Mouse (Mus musculus) CD4-positive helper T cell, adult 2 months (primary cell): ENCODE data around the gene Slc6a4.
"Not testable (repeated sequence)": the region's sequence is repeated elsewhere in the genome, so short reads cannot be mapped to it uniquely, and the experiment has no call there.

Source experiments
- DNase-seq: peaks from one replicate; pipeline ENCODE4 v3.0.0-alpha.2; 2012; ENCODE audit warnings: low read depth, missing footprints, low spot score

The Slc6a4 gene

DNA sequence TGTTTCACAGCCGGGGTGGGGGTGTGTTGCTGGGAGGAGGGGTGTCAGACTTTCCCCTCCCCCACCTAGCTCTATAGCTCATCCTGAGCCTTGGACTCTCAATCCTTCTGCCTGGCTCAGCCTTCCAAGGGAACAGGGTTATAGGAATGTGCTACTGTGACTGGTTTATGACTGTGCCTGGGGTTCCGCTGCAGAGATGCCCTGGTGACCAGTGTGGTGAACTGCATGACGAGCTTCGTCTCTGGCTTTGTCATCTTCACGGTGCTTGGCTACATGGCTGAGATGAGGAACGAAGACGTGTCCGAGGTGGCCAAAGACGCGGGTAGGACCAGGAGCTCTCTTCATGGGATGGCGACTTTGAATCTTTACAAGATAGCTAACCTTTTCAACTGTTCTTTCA lies 19.6 kb downstream of the Slc6a4 start:
- DNase-seq, result no peak

DNA sequence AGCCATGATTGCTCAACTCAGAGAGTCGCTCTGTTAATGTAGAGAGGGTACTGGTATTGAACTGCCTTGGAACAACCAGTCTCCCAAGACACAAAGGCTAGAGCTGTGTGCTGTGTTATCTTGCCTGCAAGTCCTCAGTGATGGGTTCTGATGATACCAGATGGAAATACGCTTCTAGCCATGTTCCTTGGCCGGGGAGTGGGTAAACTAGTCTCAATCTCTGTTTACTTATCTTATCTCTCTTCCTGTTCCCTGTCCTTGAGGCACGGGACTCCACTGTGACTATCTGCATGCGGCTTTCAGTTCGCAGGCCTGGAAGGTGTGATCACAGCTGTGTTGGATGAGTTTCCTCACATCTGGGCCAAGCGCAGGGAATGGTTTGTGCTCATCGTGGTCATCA lies 21.1 kb downstream of the Slc6a4 start:
- no peak for DNase-seq

DNA sequence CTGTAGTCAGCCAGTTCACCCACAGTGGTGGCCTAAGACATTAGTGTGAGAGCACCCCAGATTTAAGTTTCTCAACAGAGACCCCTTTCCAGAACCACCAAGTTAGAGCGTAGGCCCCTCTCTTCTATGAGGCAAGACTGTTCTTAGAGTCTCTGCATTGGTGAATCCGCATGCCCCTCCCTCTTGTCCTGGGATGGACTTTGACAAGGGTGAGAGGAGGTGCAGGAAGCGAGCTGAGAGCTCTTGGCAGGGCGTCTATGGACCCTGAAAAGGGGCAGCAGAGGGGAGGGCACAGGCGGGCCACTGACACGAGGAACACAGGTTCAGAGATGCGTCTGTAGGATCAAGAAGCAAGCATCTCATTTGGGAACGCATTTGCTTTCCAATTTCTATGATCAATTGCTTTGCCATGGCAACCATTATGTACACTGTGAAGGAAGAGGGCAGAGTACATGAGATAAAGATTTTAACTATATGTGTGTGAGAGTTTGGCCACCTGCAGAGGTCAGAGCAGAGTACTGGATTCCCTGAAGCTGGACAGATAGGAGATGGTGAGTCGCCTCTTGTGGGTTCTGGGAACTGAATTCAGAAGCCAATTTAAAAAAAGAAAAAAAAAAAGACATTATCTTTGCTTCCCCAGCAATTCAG lies 23.5 kb downstream of the Slc6a4 start:
- DNase-seq, result no peak

DNA sequence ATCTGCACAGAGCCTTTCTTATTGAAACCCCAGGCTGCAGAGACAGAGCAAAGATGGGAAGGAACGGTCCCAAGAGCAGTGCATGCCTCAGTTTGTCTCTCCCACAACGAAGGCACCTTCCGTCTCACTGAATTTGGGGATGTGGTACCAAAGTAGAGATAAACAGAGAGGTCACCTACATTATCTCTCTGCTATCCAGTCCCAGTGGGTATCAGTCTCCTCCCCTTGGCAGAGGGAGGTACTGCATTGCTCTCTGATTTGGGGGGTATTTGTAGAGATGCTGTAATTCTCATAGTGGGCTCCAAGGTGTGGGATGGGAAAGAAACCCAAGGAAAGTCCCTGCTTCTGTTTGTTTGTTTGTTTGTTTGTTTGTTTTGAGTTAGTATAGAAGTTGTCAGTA lies 28.2 kb downstream of the Slc6a4 start:
- DNase-seq, result no peak

DNA sequence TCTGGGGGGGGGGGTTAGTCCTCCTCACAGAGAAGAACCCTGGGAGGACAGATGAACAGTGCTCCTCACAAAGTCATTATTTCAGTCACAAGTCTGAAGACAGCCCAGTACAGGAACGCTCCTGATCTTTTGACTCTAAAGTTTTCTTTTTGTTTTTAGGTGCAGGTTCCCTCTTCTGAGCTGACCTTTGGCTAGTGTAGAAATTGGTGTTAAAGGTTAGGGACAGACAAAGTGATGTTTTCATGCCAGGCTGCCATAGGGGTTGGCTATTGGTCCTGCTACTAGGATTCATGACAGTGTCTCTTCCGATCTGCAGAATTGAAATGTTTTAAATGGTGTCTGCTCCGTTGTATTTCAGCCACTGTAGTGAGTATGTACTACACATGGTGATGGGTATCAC lies 29.8 kb downstream of the Slc6a4 start:
- DNase-seq, result no peak

DNA sequence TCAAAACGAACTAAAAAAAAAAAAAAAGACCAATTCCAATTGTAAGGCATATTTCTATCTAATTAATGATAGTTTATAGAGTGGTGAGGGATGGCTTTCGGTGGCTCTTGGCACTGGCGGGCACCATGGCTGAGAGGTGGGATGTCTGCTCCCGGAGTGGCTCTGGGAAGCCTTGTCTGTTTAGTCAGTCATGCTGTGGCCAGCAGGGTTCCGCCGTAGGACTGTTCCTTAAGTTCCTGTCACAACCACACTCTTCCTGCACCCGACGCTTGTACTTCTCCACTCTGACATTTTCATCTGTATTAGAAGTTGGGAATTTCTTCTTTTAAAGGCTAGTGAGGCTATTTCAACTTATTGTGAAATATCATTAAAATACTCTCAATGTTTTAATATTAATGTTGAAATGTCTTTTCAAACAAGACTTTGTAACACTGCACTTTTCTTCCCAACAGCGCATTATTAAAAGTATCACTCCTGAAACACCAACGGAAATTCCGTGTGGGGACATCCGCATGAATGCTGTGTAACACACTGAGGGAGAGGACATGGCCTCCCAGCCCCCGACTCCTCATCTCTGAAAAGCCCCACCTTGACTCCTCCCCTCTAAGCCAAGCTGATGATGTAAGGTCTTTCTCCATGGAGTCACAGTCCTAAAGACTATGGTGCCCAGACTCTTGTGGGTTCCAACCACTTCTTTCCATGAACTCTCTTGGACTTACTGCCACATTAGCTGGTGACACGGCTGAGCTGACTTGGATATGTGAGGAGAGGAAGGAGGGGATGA lies 32.9 kb downstream of the Slc6a4 start:
- no peak for DNase-seq

DNA sequence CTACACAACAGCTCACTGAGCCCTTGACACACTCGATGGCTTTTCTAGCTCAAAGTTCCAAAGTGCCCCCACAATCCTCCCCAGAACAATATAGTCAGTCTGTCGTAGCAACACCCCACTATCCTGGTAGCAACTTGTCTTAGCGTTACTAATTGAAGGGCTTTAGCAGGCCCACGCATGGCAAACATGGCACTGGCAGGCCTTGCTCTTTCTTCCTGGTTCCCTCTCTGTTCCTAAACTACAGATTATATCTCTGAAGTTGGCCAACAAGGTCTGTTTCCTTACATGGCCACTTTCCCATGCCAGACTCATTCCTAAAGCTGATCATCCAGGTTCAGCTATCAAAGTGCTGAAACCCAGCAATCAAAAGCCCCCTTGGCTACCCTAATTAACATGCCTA lies 43.5 kb downstream of the Slc6a4 start:
- DNase-seq, result no peak

DNA sequence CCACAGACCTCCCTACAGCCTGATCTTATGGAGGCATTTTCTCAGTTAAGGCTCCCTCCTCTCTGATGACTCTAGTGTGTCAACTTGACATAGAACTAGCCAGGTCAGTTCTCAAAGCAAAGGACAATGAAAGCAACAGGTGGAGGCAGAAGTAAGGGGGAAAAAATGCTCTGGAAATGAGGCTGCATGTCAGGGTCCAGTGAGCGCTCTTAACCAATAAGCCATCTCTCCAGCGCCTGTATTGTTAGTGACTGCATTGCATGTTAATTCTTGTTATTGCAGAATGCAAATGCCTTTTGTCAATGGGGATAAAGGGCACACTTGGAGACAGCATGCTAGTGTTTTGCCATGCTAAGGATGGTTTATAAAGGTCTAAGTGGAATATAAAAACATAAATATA lies 44.4 kb downstream of the Slc6a4 start:
- no peak for DNase-seq

DNA sequence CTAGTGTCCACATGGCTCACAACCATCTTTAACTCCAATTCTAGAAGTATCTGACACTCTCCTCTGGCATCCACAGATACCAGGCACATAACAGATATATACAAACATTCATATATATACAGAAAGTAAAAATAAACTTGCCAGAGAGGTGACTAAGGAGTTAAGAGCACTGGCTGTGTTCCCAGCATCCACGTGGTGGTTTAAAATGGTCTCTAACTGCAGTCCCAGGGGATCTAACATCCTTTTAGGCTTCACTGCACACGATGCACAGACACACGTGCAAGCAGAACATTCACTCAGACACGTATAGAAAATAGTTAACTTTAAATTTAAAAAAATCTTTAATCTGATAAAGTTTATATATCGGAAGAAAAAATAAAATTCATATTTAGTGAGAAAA lies 63.5 kb downstream of the Slc6a4 start:
- no peak for DNase-seq

DNA sequence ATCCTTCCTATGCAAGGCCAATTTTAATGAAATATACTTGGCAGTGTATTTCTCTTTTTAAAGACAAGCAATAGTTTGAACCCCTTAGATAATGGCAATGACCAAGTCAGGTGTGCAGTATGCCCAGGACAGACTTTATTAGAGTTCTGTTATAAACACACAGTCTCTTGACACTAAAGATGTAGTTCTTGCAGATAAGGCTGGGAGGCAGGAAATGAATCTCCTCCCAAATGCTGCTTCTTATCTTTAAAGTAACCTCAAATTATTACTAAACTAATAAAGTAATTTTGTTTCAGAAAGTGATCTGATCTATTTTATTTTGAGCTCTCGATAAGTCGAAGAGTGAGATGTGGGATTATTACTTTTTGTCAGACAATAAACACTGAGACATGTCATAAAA lies 65.0 kb downstream of the Slc6a4 start:
- DNase-seq, result no peak

DNA sequence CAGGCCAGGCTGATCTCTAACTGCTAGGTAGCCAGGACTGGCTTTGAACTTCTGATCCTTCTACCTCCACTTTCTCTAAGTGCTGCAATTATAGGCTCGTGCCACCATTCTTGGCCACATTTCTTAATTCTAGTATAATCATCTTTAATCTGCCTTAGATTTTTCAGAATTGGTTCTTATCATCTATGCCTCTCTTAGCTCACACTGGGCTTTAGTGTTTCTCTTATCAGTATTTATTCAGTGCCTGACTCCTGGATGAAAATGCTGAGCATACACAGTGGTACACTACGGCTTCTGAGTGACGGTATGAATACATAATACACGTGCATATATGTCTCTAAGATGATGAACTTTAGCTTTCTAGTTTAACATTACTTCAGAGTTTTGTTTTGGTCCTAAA lies 70.4 kb downstream of the Slc6a4 start:
- DNase-seq, result no peak

DNA sequence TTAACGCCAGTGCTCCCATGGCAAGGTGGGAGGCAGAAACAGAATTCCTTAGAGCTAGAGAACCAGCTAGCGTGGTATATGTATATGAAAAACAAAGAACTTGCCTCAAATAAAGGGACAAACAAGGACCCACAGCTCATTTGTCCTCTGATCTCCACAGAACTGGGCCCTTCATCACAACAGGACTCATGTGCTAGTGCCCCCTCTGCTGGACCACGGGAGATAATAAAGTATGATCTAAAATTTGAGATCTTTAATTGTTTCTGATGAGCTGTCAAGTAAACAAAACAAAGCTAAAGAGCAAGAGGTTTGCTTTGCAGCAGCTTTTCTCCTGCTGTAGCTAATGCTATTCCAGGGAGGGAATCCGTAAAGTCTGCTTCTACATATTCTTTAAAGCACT lies 72.3 kb downstream of the Slc6a4 start:
- DNase-seq, result no peak

DNA sequence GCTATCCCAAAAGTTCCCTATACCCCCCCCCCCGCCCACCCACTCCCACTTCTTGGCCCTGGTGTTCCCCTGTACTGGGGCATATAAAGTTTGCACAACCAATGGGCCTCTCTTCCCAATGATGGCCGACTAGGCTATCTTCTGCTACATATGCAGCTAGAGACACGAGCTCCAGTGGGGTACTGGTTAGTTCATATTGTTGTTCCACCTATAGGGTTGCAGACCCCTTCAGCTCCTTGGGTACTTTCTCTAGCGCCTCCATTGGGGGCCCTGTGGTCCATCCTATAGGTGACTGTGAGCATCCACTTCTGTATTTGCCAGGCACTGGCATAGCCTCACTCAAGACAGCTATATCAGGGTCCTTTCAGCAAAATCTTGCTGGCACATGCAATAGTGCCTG lies 78.9 kb downstream of the Slc6a4 start:
- not testable (repeated sequence) for DNase-seq

DNA sequence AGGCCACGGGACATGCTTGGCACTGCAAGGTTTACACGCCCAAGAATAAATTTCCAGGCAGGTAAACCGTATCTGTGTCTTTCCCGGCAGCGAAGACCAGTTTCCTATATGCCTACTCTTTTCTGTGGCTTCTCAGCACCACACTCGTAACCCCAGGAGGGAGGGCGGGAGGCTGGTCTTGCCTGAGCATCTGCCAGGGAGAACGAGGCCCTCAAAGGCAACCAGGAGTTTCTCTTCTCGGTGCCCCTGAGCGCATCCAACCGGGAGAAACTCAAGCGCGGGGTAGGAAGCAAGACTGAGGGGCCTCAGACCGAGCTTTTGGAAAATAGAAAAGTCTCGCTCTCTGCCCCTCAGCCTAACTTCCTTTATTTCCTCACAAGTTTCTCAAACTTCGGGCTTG lies 79.4 kb downstream of the Slc6a4 start:
- no peak for DNase-seq

DNA sequence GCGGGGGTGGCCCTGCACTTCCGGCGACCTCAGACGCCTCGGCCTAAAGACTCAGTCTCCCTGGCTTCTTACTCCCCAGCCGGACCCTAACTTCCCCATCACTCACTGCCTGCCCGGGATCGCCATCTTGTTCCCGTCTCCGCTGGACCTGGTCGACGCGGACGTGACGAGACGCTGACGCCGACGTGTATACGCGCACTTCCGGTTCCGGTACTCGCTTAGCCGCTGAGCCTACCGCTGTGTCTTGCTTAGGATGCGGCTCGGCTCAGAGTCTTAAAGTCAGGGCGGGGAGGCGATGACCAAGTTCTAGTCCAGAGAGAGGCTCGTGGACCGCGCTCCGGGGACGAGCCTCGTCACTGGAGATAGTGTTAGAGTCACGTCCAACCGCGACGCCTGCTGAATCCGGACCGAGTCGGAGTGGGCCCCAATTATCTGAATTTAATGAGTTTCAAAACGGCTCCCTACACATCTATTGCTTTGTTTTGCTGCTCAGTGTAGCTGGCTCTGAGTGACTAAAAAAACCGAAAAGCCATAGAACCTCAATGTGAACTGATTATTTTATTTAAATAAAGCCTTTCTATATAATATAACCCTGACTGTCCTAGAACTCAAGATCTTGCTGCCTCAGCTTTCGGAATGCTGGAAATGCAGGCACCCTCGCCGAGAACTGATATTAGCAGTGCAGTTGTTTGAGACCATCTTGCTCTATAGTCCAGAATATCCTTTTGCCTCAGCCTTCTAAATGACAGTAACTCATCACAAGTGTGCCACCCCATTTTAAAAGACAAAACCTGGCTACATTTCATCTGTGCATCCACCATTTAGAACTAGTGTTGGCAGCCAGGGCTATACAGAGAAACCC lies 80.1 kb downstream of the Slc6a4 start, which contains the start of gene Nsrp1:
Gene Nsrp1 (minus strand): TSS at position 163 of the 862 bp plus-strand sequence.
- DNase-seq, result peak; percentile 94

DNA sequence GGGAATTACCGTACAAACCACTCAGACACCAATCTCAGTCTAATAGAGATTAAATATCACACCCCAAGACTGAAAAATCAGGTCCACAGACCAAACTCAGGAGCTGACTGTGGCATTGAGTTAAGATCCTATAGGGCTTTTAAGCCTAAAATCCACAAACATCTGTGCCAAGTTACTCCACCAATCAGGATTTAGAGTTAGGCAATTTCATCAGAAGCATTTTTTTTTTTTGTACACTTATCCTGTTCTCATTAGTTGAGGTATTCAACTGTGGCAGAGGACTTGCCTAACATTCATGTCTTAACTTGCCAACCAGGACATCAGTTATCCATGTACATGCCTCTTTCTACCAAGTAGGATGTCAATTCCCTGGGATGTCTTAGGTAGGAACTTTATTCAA lies 81.0 kb downstream of the Slc6a4 start:
- DNase-seq, result no peak
